Mouse (Mus musculus): ENCODE results near the gene Aldh1a2.

Aldh1a2 gene

GRCm38 (mm10) chr9:71215248-71216035 is at the start of gene Aldh1a2:
TSS of gene Aldh1a2 (plus strand) at chr9:71215789.
- DNase-seq (ENCODE audit: low read depth, low spot score): peak; percentile 15

DNA sequence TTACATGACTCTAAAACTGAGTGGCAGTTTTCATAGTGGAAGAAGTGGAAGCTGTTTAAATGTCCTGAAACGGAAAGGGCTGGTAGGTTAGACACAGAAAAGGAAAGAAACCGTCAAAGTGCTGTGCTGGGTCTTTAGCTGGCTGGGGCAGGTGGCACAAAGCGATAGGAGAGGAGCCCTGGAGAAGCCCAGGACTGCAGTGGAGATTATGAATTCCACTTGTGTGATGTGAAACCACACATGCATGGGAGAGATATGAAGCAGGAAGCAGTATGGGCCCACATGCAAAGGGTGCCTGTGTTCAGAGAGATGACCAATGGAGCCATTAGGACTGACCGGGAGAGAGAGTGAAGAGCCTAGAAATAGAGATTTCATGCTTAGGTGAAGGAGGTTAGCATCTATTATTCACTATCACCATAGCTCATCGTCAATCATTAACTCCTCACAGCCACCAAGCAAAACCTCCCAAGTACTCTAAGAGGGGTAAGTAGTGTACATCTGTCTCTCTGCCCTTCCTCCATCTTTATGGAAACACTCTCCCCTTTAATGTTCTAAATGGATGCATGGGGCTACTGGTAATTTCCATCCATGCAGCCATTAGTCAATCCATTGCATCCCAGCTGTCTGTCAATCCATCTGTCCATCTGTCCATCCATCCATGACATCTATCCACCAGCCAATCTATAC is 49.4 kb upstream of the Aldh1a2 start:
- DNase-seq (ENCODE audit: low read depth, low spot score): no peak

DNA sequence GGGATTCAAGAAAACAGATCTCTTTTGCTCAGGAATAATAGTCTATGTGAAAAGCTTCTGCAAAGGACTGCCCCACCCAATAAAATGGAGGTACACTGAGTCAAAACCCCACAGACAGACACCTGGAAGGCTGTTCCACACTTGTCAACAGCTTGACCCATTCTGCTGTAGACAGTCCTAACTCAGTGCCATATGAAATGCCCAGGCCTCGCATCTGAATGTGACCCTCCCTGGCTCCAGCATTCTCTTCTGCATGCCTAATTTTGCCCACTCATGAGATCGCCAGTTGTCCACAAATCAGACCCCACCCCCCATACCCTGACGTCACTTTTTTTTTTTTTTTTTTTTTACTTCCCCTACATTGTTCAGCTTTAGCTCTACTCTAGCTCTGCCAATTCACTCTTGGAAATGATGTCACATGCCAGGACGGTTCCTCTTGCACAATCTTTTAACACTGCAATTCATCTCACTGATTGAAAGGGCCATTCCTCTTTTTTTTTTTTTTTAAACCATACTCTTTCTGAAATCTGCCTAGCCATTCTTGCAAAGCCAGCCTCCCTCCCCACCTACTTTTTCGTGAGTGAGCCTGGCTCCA is 48.6 kb upstream of the Aldh1a2 start:
- DNase-seq (ENCODE audit: low read depth, low spot score): no peak

GRCm38 (mm10) chr9:71167473-71168215 is 47.9 kb upstream of the Aldh1a2 start:
- no peak for DNase-seq (ENCODE audit: low read depth, low spot score)

DNA sequence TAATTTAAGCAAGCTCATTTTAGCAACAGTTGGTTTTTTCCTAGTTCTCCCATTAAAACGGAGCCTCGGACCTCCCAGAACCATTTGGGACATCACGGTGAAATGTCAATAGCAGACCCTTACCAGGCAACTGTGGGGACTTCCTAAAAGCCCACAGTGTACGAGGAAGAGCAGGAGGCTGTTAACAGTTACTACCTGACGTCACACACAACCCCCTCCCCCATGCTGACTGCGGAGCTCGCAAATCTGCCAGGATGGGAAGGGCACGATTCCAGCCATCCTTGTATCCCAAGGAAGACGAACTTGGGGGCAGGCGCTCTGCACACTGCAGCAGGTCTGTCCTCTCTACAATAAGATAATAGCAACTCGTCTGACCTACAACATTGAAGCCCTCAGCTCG is 47.1 kb upstream of the Aldh1a2 start, which contains the start of gene Aqp9:
Gene Aqp9, minus strand, starts transcription at position 172 of the 400 bp plus-strand sequence.
- DNase-seq (ENCODE audit: low read depth, low spot score): no peak

DNA sequence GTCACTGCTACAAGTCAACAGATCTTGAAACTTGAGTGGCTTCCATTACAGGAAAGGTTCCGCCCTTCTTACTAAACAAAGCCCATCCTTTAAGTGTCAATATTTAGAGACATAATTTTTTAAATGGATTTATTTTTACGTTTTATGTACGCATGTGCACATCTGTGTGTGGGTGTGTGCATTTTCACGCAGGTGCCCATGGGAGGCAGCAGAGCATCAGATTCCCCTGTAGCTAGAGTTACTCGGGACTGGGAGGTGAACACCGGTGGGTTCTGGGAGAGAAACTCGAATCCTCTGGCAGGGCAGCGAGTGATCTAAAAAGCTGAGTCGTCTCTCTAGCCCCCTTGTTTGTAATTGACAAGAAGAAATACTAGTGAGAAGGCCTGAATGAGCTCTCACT is 42.1 kb upstream of the Aldh1a2 start:
- no peak for DNase-seq (ENCODE audit: low read depth, low spot score)

DNA sequence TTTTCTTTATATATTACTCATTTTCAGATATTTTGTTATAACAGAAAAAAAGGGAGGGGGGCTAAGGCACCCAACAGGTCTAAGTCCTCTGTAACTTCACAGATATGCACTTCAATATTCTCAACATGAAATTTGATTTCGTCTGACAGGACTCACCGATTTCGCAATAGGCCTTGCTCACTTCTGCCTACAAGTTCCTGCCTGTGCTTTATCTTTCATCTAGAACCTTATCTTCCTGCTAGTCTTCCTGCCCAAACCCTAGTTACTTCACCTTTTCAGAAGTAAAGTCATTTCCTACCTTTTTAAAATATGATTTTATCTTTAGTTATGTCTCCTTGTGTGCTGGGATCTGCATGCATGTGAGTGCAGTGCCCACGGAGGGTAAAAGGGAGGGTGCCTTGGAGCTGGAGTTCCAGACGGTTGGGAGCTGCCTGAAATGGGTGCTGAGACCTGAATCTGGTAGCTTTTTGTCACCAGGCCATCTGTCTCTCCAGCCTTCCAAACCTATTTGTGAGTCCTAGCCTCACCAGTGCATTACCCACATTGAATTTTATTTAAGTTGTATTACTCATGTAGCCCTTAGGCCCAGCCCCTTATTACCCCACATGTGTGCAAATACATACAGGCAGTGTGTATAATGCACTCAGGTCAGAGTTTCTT is 41.1 kb upstream of the Aldh1a2 start:
- DNase-seq (ENCODE audit: low read depth, low spot score): no peak

DNA sequence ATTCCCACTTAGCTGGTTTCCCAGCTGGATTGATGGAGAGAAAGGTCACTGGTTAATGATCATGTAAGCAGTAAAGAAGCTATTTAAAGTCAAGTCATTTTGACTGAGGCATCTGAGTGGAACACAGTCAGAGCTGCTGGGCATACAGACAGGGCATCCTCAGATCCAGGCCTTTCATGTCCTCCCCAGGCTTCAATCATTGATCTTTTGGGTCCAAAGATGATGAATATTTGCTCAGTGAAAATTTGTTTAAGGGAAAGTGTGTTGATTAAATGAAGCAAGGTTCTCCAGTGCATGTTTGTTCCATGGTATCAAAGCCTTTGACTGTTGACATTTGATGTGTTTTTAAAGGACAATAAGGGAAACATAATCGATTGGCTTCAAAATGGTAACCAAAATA is 39.9 kb upstream of the Aldh1a2 start:
- DNase-seq (ENCODE audit: low read depth, low spot score): no peak

GRCm38 (mm10) chr9:71179276-71179896 is 36.2 kb upstream of the Aldh1a2 start:
- DNase-seq (ENCODE audit: low read depth, low spot score): no peak

GRCm38 (mm10) chr9:71179964-71180700 is 35.5 kb upstream of the Aldh1a2 start:
- DNase-seq (ENCODE audit: low read depth, low spot score): no peak

DNA sequence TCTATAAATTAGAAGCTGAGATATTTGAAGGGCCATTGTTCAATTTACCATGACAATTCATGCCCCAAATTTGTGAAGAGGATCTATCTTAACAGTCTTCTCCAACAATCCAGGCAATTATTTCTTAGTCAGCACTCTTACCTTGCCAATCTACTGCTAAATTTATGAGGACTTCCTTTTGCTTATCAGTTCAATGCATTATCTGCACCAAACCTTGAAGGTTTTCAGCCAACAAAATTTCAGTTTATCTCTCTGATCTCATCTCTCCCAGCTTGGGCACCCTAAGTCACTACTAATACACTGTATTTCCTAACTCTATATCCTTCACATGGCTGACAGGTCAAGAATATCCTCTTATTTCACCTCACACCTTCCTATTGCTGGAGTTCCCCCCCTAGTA is 30.3 kb upstream of the Aldh1a2 start:
- no peak for DNase-seq (ENCODE audit: low read depth, low spot score)

GRCm38 (mm10) chr9:71185823-71186222 is 29.8 kb upstream of the Aldh1a2 start:
- no peak for DNase-seq (ENCODE audit: low read depth, low spot score)

DNA sequence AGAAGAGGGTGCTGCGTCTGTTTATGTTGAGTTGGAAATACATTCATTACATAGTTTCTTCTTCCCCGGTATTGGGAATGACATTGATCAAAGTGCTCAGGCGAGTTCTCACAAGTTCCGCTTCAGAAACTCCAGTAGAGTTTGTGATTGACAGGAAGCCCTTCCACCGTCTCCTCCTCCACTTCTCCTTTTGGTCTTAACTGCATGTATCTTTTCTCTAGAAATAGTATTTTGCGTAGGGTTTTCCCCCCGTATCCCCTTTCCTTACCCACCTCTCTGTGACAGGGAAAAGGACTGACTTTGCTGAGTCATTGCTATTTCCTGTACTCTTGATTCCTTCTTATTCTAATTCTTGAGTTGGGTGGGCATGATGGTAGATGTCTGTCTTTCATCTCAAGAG is 28.2 kb upstream of the Aldh1a2 start:
- DNase-seq (ENCODE audit: low read depth, low spot score): no peak

GRCm38 (mm10) chr9:71188647-71189415 is 26.8 kb upstream of the Aldh1a2 start:
- peak; percentile 61 for DNase-seq (ENCODE audit: low read depth, low spot score)

- DNase-seq (ENCODE audit: low read depth, low spot score): no peak
Measured at GRCm38 (mm10) chr9:71198826-71199225, 16.8 kb upstream of the Aldh1a2 start.

DNA sequence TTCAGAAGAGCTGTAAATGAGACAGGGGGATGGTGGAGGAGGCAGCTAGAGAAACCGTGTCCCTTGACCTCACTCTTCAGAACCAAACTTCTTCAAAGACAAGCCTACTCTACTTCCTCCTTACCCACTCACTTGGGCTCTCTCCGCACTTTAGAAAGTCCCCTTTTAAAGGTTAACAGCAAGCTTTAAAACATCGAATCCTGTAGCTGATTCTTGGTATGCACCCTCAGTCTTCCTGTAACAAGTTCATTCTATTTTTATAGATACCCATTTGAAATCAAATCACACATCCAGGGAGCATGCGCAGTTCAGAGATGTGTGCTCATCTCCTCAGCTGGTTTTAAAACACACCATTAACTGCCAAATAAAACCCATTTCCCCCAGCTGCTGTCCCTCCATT is 13.3 kb upstream of the Aldh1a2 start:
- DNase-seq (ENCODE audit: low read depth, low spot score): no peak

DNA sequence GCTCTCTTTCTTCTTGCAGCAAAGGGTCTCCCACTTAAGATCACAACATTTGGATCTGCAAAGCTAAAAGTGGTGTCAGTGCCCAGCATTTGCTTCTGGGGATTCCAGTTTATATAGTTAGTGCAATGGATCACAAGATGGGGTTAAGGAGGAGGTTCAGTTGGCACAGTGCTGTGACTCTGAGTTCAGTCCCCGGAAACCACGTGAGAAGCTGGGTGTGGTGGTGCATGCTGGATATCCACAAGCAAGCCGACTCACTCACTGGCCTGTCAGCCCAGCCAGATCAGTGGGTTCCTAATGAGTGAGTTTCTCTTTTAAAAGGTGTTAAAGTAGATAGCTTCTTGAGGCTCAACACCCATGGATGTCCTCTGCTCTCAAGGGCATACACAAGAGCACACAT is 6.3 kb upstream of the Aldh1a2 start:
- no peak for DNase-seq (ENCODE audit: low read depth, low spot score)

DNA sequence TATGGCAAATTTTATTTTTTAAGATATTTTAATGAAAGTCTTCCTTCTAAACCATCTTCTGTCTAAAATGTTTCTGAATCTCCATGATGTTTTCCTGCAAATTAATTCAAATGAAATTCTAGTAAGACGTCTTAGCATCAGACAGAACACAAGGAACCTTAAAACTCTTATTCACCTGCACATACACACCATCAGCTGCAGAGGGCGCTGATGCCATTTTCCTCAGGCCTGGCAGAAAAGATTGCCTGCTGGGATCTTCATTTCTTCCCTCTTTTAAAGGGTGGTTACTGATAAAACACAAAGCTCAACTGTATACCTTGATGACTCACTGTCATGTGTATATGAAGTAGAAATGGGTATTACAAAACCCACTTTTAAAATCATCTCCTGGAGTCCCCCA is 4.7 kb upstream of the Aldh1a2 start:
- no peak for DNase-seq (ENCODE audit: low read depth, low spot score)

GRCm38 (mm10) chr9:71213636-71214035 is 2.0 kb upstream of the Aldh1a2 start:
- no peak for DNase-seq (ENCODE audit: low read depth, low spot score)

All from CD4-positive helper T cell, adult 2 months (primary cell).